Mouse (Mus musculus) brain, embryonic 18.5 days (tissue): Measurements from ENCODE around the gene Tmem233.

Experiments
- DNase-seq: peaks from one replicate; pipeline ENCODE4 v3.0.0-alpha.2; 2012; ENCODE audit warnings: low read depth, low spot score

Tmem233 gene

DNA sequence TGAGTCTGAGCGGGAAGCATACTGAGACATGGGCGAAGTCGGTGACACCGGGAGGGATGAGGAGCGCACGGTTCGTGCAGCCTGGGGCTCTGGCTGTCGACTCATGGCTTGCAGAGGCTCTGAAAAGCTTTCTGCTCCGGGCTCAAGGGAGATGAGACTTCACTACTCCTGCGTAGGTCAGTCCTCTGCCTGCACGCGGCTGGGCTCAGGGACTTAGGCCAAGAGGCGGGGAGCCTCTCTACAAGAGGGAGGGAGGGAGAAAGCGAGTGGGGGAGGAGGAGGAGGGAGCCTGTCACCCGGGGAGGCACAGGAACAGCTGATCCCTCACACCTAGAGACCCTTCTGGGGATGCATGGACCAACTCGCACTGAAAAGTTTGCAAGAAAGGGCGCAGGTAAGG is at the start of gene Tmem233:
TSS of gene Tmem233 (minus strand) at position 164 of the 400 bp plus-strand sequence.
- no peak for DNase-seq

DNA sequence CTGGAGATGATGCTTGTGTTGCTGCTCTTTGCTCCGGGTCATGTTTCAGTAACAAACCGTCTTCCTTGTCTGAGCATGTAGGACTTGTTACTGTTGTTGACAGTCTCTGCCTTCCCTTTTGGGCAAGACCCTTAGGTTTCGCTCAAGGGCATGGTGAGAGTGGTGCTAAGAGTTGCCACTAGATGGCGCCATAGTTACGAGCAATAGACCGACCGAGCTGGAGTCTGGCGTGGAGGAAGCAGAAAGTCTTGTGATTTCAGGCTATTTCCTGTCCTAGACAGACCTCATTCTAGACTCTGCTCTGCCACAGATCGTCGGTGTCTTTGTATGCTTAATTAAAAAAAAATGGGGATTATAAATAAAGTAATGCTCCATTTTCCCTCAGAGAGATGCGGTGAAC is 40.3 kb upstream of the Tmem233 start:
- DNase-seq: peak; percentile 69

DNA sequence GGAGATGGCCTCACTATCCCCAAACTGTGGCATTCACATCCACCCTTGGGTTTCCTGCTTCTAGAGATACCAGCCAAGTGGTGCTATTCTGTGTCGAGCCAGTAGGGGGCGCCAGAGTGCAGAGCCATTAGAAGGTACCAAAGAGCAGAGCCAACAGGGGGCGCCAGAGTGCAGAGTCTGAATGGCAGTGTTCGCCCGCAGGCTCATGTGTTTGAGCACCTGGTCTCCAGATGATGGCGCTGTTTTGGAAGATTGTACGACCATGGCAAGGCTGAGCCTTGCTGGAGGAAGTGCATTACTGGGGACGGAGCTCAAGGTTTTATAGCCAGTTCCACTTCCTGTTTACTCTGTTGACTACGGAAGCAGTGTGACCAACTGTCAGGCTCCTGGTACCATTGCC is 33.5 kb upstream of the Tmem233 start:
- DNase-seq: no peak

DNA sequence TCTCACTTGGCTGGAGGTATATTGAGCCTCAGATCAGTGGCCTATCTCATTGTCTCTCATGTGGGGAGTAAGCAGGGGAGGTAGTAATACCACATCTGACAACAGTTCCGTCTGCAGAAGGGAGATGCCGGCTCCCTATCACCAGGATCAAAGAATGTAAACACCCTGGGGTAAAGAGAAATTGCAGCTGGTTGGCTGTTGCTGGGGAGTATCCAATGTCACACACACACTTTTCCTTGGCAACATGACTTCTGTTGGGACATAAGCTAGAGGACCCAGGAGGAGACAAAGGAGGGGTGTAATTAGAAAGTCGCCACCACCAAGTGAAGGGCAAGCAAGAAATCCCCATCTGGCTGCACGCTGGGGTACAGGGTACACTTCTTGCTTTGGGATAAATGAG is 33.1 kb upstream of the Tmem233 start:
- DNase-seq: no peak

DNA sequence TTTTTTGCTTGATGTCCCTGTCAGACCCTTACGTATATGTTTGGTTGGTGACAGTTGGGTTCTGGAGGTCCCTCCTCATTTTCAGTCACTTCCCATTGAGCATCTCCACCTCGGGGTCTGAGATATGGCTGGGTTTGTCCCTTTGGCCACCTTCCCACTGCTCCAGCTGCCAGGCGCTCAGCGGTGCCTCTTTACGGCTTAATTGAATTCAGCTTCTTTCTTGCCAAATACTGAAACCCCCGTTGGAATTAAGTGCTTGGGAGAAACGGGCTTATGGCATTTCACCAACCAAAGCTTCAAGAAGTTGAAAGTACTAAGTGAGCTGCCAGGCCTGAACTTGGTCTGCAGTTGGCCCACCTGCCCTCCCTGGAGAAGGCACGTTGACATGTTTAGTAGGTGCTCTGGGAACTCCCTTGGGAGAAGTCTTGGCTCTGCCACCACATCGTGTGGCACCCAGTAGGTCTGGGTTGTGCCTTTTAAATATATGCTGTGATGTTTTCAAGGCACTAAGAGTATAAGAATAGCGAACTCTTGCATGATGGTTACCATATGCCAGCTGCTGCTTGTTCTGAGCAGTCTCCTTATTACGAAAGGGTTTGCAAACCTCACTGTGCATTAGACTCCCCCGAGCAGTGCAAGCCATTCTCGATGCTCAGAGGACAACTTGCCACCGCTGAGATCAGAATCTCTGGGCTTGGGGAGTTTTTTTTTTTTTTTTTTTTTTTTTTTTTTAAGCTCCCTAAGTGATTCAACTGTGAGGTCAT is 32.2 kb upstream of the Tmem233 start:
- peak; percentile 26 for DNase-seq

DNA sequence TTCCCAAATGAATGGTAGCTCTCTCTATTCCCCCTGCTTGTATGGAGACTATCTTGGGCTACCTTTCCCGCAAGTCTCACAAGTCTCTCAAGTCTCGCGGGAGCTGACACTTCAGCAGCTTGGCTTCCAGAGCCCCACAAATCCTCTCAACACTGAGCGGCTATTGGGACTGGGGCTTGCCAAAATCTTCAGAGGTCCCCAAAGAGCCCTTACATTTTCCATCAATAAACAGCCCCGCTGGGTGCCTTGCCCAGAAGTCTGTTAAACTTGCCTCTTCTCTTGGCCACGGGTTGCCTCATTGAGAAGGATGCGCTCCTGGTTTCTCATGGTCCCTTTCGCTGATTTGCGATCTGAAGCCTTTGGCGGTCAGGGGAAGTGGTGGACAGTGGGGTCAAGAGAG is 25.6 kb upstream of the Tmem233 start:
- no peak for DNase-seq

DNA sequence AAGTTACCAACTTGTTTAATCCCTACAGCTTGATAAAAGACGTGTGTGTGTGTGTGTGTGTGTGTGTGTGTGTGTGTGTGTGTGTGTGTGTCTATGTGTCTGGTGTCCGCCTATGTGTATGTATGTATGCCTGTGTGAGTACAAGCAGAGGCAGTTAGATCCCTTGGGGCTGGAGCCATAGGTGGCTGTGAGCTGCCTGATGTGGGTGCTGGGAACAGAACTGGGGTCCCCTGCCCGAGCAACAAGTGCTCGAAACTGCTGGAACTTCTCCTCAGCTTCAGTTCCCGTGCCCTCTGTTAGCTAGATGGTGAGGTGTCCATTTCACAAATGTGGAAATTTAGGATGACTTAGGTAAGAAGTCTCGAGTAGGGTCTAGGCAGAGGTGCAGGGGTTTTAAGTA is 1.2 kb upstream of the Tmem233 start:
- no peak for DNase-seq

DNA sequence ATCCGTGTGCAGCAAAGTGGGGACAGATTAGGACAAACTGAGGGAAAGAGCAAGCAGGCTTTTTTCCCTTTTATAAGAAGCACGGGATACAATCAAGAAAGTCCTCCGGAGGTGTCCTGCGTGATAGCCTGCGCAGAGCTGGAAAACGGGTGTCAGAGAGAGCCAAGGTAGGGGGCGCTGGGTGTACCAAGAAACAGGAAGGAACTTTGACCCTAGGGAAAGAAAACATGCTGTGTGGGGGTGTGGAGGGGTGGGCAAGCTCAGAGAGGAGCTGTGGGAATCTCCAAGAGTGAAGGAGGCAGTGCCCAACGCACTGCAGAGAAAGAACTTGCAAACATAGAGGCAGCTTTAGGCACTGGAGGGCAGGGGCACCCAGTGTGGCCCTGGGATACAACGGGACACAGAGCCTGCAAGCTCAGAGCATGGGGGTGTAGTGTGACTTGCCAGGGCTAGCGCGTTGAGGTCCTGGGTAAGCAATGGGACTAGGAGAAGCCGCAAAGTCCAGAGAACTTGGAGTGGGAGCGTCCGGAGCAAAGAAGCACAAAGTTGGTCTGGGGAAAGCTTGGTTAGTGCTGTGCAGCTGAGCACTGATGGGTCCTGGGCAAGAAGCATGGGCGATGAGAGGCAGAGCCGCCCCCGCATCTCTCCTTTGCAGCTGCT is 673 bp downstream of the Tmem233 start:
- DNase-seq: no peak

DNA sequence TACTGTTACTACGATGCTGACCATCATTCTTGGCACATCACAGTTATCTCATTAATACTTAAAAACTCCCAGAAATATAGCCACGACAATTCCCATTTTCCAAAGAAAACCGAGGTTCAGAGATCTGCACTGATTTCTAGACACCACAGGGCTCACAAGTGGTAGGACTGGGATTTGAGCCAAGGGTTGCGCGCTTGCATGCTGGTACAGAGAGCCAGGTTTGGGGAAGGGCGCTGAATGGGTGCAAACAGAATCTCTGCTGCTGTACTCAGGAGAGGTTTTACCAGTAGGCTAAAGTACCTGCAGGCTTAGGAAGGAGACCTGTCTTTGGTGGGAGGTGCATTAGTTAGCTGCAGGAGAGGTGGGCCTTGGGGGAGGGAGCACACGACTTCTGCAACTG is 1.4 kb downstream of the Tmem233 start:
- DNase-seq: no peak

DNA sequence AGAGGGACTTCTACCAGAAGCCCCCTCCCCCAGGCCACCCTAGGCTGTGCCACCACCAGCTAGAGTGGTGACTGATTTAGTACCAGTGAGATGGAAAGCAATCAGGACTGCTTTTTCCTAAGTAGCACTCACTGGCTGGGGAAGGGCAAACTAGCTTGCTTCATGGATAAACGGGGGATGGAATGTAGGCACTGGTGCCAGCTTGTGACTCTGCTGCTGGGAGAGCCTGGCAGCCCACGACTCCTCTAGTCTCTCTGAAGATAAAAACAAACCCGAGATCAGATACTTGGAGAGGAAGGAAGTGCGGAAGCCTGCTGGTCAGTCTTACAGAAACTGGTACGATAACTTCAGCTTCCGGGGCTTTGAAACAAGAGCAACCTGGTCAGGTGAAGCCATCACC is 2.3 kb downstream of the Tmem233 start:
- no peak for DNase-seq

DNA sequence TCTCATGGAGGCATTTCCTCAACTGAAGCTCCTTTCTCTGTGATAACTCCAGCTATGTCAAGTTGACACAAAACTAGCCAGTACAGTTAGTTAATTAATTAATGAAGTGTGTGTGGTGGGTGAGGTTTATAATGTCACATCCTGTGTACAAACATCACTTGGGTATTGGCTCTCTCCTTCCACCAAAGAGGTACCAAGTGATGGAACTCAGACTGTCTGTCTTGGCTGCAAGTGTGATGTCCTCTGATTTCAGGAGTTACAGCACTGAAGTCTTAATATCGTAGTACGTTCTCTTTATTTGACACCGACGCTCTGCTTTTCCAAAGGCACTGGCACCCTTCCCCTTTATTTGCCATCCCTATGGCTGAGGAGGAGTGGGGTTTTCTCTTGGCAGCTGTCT is 13.4 kb downstream of the Tmem233 start:
- DNase-seq: no peak

DNA sequence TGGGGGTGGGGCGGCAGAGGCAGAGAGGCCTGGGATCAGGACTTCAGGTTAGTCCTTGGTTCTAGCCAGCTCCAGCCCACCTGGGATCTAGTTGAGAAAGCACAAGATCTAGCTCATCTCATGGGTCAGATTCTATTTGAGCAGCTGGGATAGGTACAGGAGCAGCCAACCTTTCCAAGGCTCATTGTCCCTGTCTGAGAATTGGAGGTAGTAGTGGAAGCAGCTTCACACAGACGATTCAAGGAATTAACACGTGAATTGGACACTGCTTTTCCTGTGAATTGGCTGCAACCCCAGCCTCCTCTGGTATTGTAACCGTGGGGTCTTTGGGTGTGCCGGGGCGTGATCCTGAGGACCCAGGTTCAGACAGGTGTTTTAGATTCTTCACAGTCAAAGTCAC is 30.2 kb downstream of the Tmem233 start:
- no peak for DNase-seq

DNA sequence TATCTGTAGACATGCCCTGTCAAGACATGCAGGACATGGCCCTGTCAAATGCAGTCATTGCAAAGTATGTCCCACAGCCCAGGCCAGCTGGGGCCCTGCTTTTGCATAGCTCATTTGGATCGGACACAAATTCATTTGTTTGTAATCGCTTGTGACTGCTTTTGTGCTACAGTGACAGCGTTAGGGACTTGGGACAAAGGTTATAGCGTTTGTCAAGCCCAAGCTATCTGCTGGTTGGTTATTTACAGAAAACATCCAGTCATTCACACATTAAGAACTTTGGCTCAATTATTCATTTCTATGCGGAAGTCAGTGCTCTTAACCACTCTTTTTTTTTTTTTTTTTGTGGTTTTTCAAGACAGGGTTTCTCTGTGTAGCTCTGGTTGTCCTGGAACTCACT is 30.9 kb downstream of the Tmem233 start:
- no peak for DNase-seq

DNA sequence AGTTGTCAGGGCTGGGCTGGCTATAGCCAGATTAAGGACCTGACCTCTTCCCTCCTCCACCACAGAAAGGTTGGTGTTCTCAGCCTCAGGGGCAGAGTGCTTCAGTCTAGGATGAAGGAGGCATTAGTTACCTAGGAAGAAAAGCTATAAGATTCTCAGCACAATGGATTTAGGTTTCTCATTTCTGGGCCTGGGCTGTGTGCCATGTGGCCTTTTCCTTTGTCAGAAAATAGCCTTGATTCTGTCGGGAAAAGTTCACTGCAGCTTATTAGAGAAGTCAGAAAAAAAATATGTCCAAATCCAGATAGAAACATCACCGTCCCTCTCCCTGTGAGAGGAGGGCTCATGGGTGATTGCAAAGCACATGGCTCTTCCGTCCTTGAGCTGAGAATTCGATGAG is 33.2 kb downstream of the Tmem233 start:
- DNase-seq: no peak

DNA sequence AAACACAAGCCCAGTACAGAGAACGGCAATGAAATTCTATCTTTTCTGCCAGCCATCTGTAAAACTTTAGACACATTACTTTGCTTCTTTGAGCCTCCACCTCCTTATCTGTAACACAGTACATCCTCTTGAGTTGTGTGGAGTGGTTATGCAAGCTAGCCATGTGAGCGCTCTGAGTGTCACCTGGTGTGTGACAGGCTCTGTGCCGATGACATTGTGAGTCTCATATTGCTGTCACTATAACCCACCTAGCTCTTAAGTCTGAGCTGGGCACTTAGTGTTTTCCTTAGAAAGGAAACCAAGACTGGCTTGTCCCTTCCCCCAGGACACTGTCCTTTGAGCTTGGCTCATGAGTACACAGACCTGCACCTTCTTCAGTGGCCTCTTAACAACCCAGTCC is 34.7 kb downstream of the Tmem233 start:
- DNase-seq: no peak

DNA sequence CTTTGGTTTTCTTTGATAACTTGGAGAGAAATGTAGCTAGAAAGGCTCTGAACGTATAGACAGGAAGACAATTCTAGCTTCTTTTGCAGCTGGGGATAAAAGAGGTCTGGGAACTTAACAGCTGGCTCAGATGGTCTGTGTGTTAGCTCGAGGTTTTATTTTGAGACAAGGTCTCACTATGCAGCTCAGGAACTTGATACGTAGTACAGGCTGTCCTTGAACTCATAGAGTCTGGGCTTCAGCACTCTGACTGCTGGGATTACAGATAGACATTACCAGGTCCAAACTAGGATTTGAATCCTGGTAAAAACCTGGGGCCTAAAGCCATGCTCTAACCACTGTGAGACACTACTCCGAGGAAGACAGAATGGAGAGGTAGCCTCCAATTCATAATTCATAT is 36.8 kb downstream of the Tmem233 start:
- DNase-seq: no peak

DNA sequence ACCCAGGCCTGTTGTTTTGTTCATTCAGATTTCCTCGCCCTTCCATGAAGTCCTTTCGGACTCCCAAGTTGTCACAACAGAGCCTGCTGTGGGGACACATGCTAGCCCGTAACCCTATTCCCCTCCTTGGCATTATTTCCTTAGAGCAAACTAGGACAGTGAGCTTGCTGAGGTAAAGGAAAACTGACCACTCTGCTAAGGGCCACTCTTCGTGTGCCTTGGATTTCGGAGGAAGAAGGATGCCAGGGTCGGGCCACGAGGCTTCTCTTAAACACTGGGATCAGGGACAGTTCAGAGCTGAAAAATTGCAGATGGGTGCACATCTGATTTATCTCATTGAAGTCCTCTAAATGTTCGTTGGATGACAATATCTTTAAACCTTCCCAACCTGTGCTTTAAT is 37.5 kb downstream of the Tmem233 start:
- no peak for DNase-seq

DNA sequence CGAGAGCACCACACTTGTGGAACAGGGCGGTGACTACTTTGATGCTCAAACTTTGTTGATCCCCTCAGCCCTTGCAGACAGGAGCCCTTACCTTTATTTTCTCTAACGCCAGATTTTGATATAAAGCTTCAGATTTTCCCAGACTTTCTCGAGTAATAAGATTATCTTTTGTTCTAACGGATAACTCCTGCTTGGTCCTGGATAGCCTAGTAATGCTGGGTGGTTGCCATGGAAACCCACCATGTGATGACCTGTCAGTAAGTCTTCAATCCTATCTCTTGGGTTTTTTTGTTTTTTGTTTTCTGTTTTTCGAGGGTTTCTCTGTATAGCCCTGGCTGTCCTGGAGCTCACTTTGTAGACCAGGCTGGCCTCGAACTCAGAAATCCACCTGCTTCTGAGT is 40.8 kb downstream of the Tmem233 start:
- no peak for DNase-seq

DNA sequence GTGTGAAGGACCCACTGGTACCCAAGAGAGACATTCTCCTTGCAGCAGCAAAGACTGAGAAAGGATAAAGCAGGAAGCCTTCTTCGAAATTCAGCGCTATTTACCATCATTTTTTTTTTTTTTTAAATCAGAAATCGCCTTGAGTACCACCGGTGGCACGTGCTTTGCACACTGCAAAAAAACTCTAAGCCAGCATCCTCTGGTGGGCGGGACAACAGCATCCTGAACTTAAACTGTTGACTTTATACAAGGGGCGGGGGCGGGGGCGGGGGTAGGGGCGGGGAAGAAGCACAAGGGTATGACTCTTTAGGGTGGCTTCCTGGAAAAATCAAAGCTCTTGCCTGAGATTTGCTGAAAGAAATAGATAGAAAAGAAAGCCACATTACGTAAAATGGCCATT is 43.3 kb downstream of the Tmem233 start:
- DNase-seq: no peak

DNA sequence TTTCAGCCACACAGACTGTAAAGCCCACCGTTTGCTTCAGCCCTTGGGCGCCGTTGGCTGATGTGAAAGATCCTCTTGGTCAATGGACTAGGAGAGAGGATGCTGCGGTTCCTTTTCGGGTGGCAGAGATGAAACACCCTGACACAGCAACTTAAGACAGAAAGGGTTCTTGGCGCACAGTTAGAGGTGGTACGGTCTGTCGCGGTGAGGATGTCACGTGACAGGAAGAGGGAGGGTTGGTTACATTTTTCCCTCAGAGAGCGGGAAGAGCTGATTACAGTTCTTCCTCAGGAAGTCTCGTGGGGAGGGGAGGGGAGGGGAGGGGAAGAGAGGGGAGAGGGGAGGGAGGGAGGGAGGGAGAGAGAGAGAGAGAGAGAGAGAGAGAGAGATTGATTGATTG is 45.3 kb downstream of the Tmem233 start:
- DNase-seq: no peak

DNA sequence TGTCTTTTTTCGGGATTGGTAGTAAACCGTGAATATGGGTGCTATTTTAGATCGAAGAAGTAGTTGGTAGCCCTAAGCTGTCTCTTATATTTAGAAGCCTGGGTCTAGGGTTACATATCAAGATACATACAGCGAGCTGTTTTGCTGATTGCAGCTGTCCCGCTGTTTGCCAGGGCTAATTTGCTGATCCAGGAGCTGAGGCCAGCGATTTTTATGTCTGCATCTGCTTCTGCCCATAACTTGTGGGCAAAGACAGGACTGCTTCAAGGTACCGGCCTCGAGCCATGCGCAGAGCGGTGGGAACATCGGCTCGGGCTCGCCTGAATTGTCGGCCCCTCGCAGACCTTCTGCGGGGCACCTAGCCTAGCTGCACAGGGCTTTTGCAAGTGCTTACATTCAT is 46.6 kb downstream of the Tmem233 start:
- DNase-seq: no peak

DNA sequence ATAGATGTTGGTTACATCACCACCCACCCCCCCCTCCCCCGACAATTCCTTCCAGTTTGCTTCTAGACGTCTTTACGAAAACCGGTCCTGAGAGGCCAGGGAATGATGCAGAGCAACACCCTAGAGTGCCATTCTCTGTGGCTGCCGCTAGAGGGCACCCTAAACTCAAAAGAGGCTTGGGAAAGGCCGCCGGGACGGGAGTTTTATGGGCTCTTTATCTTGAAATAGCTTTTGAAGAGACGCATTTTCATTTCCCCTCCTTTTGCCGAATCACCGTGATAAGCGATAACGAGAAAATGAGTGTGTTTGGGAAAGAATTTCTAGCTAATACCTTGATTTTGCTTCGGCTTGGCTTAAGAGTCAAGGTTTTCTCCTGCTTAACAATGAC is 51.9 kb downstream of the Tmem233 start:
- peak; percentile 59 for DNase-seq

DNA sequence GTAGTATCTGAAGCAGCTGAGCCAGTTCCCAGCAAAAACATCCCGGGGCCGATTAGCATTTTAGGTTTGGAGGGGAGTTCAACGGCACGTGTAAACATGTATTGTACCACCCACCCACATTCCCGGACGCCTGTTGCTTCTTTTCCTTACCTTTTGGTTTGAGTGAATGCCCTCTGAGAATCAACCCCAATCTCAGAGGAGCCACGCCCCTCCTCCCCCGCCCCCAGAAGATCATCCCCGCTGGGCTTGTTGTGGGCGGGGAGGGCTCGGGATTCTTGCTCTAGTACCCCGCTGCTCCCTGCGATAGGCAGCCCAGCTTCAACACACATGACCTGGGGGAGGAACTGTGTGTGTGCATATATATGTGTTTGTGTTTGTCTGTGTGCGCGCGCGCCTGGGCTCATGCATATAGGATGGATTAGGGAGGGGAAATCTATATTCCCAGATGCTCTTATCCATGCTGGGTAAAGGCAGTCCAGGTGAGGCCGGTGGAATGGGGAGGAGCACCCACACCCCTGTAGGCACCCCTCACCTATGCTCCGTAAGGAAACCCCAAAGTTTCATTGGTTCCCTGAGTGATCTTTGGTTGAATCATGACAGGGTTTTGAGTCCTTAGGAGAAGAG is 52.4 kb downstream of the Tmem233 start:
- no peak for DNase-seq
